Mouse (Mus musculus) hindbrain, embryonic 16.5 days (tissue): Measurements from ENCODE around the gene Izumo4. TPM values are rescaled to one million over a fixed set of nuclear protein-coding genes. Genes with fewer than 3 reads are reported as not detected.
A peak's percentile ranks its signal among the peaks of the same experiment; 100 is the strongest.

Source experiments
- ATAC-seq: fragments of 200-750 bp; cut with Nextera tagmentation; 2 replicates; pipeline ENCODE4 v1.8.0; 2017; ENCODE audit warnings: moderate TSS enrichment, moderate library complexity
- H3K27ac ChIP-seq: fragments of 300-500 bp; sonication (generic); 2 replicates; pipeline ENCODE4 v1.5.1; 2014; ENCODE audit warnings: low read depth, mild to moderate bottlenecking, control low read depth, low read length, moderate library complexity
- H3K27me3 ChIP-seq: fragments of 300-500 bp; sonication (generic); replicated peaks from 2 replicates; pipeline ENCODE4 v1.6.1; 2014; ENCODE audit warnings: low read length; ENCODE audit not compliant: control insufficient read depth, insufficient read depth
- H3K36me3 ChIP-seq: fragments of 300-500 bp; sonication (generic); 2 replicates; pipeline ENCODE4 v1.6.1; 2014; ENCODE audit warnings: mild to moderate bottlenecking, low read length, moderate library complexity, mixed read lengths; ENCODE audit not compliant: control insufficient read depth, insufficient read depth
- H3K4me1 ChIP-seq: fragments of 300-500 bp; sonication (generic); 2 replicates; pipeline ENCODE4 v1.6.1; 2014; ENCODE audit warnings: low read depth, low read length; ENCODE audit not compliant: control insufficient read depth, insufficient read depth
- H3K4me2 ChIP-seq: fragments of 300-500 bp; sonication (generic); 2 replicates; pipeline ENCODE4 v1.6.1; 2014; ENCODE audit warnings: mild to moderate bottlenecking, low read length, control low read depth, moderate library complexity
- H3K4me3 ChIP-seq: fragments of 300-500 bp; sonication (generic); 2 replicates; pipeline ENCODE4 v1.5.1; 2014; ENCODE audit warnings: mild to moderate bottlenecking, low read length, control low read depth, moderate library complexity
- H3K9ac ChIP-seq: fragments of 300-500 bp; sonication (generic); 2 replicates; pipeline ENCODE4 v1.6.1; 2014; ENCODE audit warnings: low read depth, mild to moderate bottlenecking, control low read depth, low read length, moderate library complexity
- H3K9me3 ChIP-seq: fragments of 300-500 bp; sonication (generic); 2 replicates; pipeline ENCODE4 v1.6.1; 2014; ENCODE audit warnings: mild to moderate bottlenecking, low read length, moderate library complexity; ENCODE audit not compliant: control insufficient read depth
- WGBS: fragments of 180-500 bp; shearing (Covaris S2); extraction: QIAGEN DNeasy Blood & Tissue Kit; methylation state at CpG from one replicate; pipeline ENCODE4 v1.1.7; 2014; 5-methylcytosine and 5-hydroxymethylcytosine counted together
- polyA plus RNA-seq: library from polyadenylated mRNA; unstranded; fragments of >200 nt; fragmentation: Nextera tagmentation; extraction: Ambion mirVana; gene quantifications from 2 replicates; pipeline ENCODE4 v1.2.1, GENCODE M21; 2015

Izumo4 gene
- polyA plus RNA-seq, 1 experiment from 2014 or later, result 50.4 TPM

DNA sequence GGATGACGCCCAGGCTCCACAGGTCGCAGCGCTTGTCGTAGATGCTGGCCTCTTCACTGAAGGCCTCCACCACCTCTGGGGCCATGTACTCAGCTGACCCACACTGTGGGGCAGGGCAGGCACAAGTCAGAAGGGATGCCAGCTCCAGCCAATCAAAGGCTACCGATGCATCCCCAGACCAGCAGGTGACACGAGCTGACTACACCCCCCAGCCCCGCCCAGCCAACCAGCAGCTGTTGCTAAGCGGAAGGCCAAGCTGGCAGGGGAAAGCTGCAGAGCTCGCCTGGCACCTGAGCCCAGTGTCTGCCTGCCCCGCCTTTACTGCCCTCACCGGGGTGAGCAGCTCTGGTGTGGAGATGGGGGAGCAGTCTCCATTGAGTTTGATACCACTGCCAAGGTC lies 33.4 kb upstream of the Izumo4 start:
- no peaks in the 10 kb centered on the region for H3K9me3 ChIP-seq

DNA sequence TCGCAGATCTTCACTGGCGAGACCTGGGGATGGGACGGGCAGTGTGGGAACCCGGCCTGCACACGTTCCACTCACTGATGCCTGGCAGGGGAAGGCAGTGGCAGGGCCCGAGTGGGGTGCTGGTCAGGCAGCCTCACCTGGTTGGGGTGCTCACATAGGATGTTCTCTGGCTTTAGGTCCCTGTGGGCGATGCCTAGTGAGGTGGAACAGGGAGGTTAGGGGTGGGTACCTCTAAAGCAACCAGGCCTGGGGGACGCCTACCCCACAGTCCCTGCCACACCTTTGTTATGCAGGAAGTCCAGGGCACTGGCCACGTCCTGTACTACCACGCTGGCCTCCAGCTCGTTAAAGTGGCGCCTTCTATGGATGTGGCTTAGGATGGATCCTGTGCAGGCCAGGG lies 33.0 kb upstream of the Izumo4 start:
- ATAC-seq, result no peak
- H3K27me3 ChIP-seq, result no peaks in the 10 kb centered on the region
- H3K36me3 ChIP-seq, result peaks cover 48% of the 10 kb centered on the region
- H3K4me1 ChIP-seq, result peaks cover 20% of the 10 kb centered on the region
- H3K27ac ChIP-seq, result no peak overlapping the region
- H3K9ac ChIP-seq, result no peak overlapping the region
- WGBS, result 93% methylated on average over 12 of the region's 12 CpGs
- no peak overlapping the region for H3K4me2 ChIP-seq
- no peaks in the 10 kb centered on the region for H3K9me3 ChIP-seq
- H3K4me3 ChIP-seq, result no peak overlapping the region

More for the DNA sequence above, 33.4 kb upstream of the Izumo4 start:
- peaks cover 48% of the 10 kb centered on the region for H3K36me3 ChIP-seq
- WGBS, result 76% methylated on average over 11 of the region's 11 CpGs
- ATAC-seq, result no peak
- no peaks in the 10 kb centered on the region for H3K27me3 ChIP-seq
- no peak overlapping the region for H3K9ac ChIP-seq
- no peak overlapping the region for H3K4me3 ChIP-seq
- H3K27ac ChIP-seq, result no peak overlapping the region
- H3K4me1 ChIP-seq, result peaks cover 16% of the 10 kb centered on the region
- H3K4me2 ChIP-seq, result no peak overlapping the region

DNA sequence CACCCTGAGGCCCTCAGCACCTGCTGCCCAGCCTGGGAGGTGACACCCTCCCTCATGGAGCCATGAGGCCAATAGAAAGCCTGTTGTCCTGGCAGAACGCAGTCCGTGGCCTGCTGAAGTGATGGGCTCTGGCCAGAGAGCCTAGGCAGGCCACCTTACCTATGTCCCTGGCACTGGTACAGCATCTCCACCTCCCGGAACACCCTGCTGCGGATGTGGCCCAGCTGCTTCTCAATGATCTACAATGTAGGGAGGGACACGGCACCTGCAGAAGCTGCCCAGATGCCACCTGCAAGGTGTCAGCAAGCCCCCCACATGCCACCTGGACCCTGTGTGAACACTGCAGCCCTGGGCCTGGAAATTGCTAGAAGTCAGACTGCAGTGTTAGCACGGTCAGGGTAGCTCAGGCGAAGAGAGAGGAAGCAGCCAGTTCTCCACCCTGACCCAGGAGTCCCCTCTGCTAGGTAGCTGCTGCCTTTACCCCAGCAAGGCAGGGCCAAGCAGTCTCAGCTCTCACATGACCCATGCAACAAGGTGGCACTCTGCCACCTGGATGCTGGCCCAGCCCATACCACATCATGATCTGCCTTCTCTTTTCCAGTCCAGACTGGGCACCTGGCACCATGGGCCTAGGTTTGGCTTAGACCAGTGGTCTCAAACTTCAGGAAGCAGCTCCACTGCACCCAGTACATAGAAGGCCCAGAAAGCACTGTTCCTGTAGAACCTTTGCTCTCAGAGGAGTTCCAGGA lies 32.1 kb upstream of the Izumo4 start:
- H3K36me3 ChIP-seq, result peaks cover 48% of the 10 kb centered on the region
- no peak overlapping the region for H3K4me3 ChIP-seq
- peaks cover 29% of the 10 kb centered on the region for H3K4me1 ChIP-seq
- H3K27me3 ChIP-seq, result no peaks in the 10 kb centered on the region
- 92% methylated on average over 6 of the region's 7 CpGs for WGBS
- no peak overlapping the region for H3K27ac ChIP-seq
- no peak overlapping the region for H3K9ac ChIP-seq
- no peaks in the 10 kb centered on the region for H3K9me3 ChIP-seq
- ATAC-seq, result no peak
- no peak overlapping the region for H3K4me2 ChIP-seq

GRCm38 (mm10) chr10:80670531-80670930 lies 31.5 kb upstream of the Izumo4 start:
- no peak for ATAC-seq
- H3K27ac ChIP-seq, result no peak overlapping the region
- no peak overlapping the region for H3K4me2 ChIP-seq
- no peak overlapping the region for H3K4me3 ChIP-seq
- H3K27me3 ChIP-seq, result no peaks in the 10 kb centered on the region
- no peaks in the 10 kb centered on the region for H3K9me3 ChIP-seq
- 91% methylated on average over 2 of the region's 2 CpGs for WGBS
- H3K4me1 ChIP-seq, result peaks cover 32% of the 10 kb centered on the region
- H3K36me3 ChIP-seq, result peaks cover 46% of the 10 kb centered on the region
- no peak overlapping the region for H3K9ac ChIP-seq

GRCm38 (mm10) chr10:80671251-80671650 lies 30.7 kb upstream of the Izumo4 start:
- WGBS, result 93% methylated on average over 4 of the region's 4 CpGs
- Histone ChIP-seq H3K4me2 (no peak overlapping the region), H3K36me3 (peaks cover 41% of the 10 kb centered on the region), H3K4me1 (peaks cover 32% of the 10 kb centered on the region), H3K27me3 (no peaks in the 10 kb centered on the region), H3K9me3 (no peaks in the 10 kb centered on the region), H3K9ac (no peak overlapping the region), H3K27ac (no peak overlapping the region), H3K4me3 (no peak overlapping the region)
- ATAC-seq, result no peak

DNA sequence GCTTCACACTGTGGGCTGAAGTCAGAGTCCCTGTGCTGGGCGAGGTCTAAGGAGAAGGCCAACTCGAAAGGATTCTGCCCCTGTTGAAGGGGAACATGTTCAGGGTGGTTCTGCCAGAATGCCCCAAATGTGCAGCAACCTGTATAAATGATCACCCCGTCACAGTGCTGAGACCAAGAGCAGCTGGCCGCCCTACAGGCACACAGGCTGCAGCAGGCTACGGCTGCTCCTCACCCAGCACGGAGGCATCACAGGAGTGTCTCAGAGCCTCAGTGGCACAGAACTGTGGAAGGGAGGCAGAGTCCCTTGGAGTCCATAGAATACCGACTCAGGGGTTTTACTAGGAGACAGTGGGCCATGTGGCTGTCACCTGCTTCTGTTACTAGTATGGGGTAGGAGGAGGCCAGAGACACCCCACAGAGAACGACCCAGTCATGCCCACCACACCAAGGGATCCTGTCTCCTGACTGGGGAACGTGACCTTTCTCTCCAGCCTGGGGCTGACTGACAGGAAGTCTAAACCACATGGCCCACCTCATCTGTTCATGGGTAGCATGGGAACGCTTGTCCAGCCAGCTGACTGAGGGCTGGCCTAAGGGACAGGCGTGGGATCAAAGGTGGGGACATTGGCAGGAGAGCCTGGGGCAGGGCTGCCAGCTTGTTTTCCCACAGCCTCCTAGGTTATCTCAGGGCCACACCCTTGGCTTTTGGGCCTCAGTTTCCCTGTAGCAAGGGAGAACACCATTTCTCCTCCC lies 29.9 kb upstream of the Izumo4 start:
- Histone ChIP-seq H3K9ac (no peak overlapping the region), H3K4me2 (no peak overlapping the region), H3K36me3 (peaks cover 33% of the 10 kb centered on the region), H3K9me3 (no peaks in the 10 kb centered on the region), H3K4me3 (no peak overlapping the region), H3K27ac (no peak overlapping the region), H3K4me1 (peaks cover 34% of the 10 kb centered on the region), H3K27me3 (no peaks in the 10 kb centered on the region)
- ATAC-seq, result no peak
- WGBS, result 81% methylated on average over 11 of the region's 11 CpGs

- 89% methylated on average over 3 of the region's 3 CpGs for WGBS
- ATAC-seq, result no peak
- peak overlapping the region; percentile 94; the same call in 1 of the 2 replicates for H3K4me3 ChIP-seq
- peak overlapping the region; percentile 91 for H3K4me2 ChIP-seq
- H3K27ac ChIP-seq, result no peak overlapping the region
- no peaks in the 10 kb centered on the region for H3K27me3 ChIP-seq
- peaks cover 23% of the 10 kb centered on the region for H3K36me3 ChIP-seq
- peaks cover 50% of the 10 kb centered on the region for H3K4me1 ChIP-seq
- no peaks in the 10 kb centered on the region for H3K9me3 ChIP-seq
- H3K9ac ChIP-seq, result peak overlapping the region; percentile 98
Measured at GRCm38 (mm10) chr10:80673690-80674089, 28.3 kb upstream of the Izumo4 start.

DNA sequence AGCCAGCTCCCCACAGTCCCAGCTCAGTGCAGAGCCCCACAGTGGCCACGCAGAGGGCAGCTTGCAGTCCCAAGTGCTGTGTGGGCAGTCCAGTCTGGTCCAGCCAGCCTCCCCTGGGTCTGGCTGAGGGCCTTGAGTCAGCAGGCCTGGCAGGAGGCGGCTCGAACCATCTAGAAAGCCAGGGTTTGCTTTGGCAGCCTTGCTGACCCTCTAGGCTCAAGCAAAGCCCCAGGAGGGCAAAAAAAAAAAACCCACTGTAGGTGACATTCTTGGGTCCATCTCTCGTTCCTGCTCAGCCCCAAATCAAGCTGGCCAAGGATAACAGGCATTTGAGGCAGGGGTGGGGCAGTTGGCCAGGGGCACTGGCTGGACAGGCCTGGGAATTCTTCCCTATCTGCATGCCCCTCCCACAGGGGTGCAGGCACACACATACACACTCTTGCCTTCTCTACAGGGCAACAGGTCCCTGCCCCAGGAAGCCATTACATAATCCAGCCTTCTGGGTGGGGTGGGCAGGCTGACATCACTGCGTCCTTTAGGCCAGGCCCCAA lies 27.7 kb upstream of the Izumo4 start:
- no peaks in the 10 kb centered on the region for H3K9me3 ChIP-seq
- H3K4me2 ChIP-seq, result peak overlapping the region; percentile 91
- peak overlapping the region; percentile 94 for H3K4me3 ChIP-seq
- no peak for ATAC-seq
- H3K4me1 ChIP-seq, result peaks cover 54% of the 10 kb centered on the region
- no peaks in the 10 kb centered on the region for H3K27me3 ChIP-seq
- H3K27ac ChIP-seq, result no peak overlapping the region
- WGBS, result 60% methylated on average over 5 of the region's 5 CpGs
- peaks cover 18% of the 10 kb centered on the region for H3K36me3 ChIP-seq
- H3K9ac ChIP-seq, result peak overlapping the region; percentile 98

- Histone ChIP-seq H3K4me2 (peak overlapping the region; percentile 91), H3K36me3 (peaks cover 15% of the 10 kb centered on the region), H3K4me3 (peak overlapping the region; percentile 94), H3K9me3 (no peaks in the 10 kb centered on the region), H3K27ac (peak overlapping the region; percentile 86; the same call in 1 of the 2 replicates), H3K4me1 (peaks cover 54% of the 10 kb centered on the region), H3K27me3 (no peaks in the 10 kb centered on the region), H3K9ac (peak overlapping the region; percentile 98)
- WGBS, result 15% methylated on average over 6 of the region's 6 CpGs
- no peak for ATAC-seq
Measured at GRCm38 (mm10) chr10:80674851-80675404, 27.1 kb upstream of the Izumo4 start.
